In the genomic region with DNA sequence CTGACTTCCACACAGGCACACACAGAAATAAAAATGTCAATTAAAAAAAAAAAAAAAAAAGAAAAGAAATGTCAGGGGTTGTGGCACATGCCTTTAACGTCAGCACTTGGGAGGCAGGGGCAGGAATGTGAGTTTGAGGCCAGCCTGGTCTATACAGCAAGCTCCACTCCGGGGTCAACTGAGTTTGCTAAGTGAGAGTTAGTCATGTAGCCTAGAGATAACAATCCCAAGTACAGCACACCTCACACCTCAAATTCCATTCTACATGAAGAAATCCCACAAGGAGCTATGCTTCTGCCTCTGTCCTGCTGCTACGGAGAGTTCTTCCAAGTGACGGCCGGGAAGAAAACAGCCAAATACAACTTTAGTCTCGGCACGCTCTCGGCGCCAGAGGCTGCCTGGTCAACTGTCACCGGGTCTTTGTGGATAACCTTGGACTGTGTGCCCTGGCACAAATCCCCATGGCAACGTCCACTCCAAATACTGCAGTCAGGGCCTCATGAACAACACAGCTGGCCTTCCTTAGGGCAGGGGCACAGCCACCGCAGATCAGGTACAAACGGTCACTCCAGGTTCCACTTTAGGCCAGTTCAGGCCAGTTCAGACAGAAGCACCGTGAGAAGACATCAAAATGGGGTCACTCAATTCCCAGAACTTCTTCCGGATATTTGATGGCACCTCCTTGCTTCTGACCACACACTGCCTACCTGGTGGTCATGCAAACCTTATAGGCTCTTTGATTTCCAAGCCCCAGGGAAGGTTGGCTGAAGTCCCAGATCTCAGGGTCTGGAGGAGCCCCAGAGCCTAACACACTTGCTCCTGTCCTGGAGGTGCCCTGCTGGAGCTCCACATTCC, we compare ENCODE assay signal across 8 mouse cellular contexts. TPM values are rescaled to one million over a fixed set of nuclear protein-coding genes. Genes with fewer than 3 reads are reported as not detected.
DNase-seq lines count a peak whose midpoint lies in the region; ATAC-seq lines count a peak whose summit lies in the region.

No protein-coding gene starts in this region.

- H3K36me3 ChIP-seq in limb, embryonic 13.5 days: peaks cover 33% of the 10 kb centered on the region
- peaks cover 60% of the 10 kb centered on the region for H3K36me3 ChIP-seq in limb, embryonic 10.5 days
- H3K36me3 ChIP-seq in embryonic facial prominence, embryonic 13.5 days: peaks cover 18% of the 10 kb centered on the region; the same call in 1 of the 2 replicates
- no peaks in the 10 kb centered on the region for H3K36me3 ChIP-seq in hindbrain, embryonic 15.5 days
- no peaks in the 10 kb centered on the region for H3K36me3 ChIP-seq in macrophage (ENCODE audit: inconsistent target)

- H3K4me1 ChIP-seq in limb, embryonic 13.5 days: peaks cover 66% of the 10 kb centered on the region
- peaks cover 36% of the 10 kb centered on the region for H3K4me1 ChIP-seq in limb, embryonic 10.5 days
- peaks cover 50% of the 10 kb centered on the region for H3K4me1 ChIP-seq in embryonic facial prominence, embryonic 13.5 days
- peaks cover 73% of the 10 kb centered on the region for H3K4me1 ChIP-seq in hindbrain, embryonic 15.5 days (replicated peaks)

- 85% methylated on average over 15 of the region's 15 CpGs for WGBS in limb, embryonic 13.5 days
- WGBS in limb, embryonic 10.5 days: 93% methylated on average over 15 of the region's 15 CpGs
- 88% methylated on average over 15 of the region's 15 CpGs for WGBS in embryonic facial prominence, embryonic 13.5 days
- 71% methylated on average over 15 of the region's 15 CpGs for WGBS in hindbrain, embryonic 15.5 days
- WGBS in macrophage (ENCODE audit: missing documents): 88% methylated on average over 15 of the region's 15 CpGs

- ATAC-seq in limb, embryonic 13.5 days (ENCODE audit: low FRiP score, low read depth): no peak
- no peak for ATAC-seq in embryonic facial prominence, embryonic 13.5 days (ENCODE audit: insufficient number of reproducible peaks, insufficient read depth, low FRiP score, low TSS enrichment, low read depth)
- no peak for ATAC-seq in hindbrain, embryonic 15.5 days (ENCODE audit: low FRiP score, low read depth)

- H3K9ac ChIP-seq in limb, embryonic 13.5 days: no peak overlapping the region; the same call in 1 of the 2 replicates
- H3K9ac ChIP-seq in embryonic facial prominence, embryonic 13.5 days: 0 out of 2 replicates have a peak overlapping the region, but pooled peaks have one; percentile 21
- no peak overlapping the region for H3K9ac ChIP-seq in hindbrain, embryonic 15.5 days

- H3K9me3 ChIP-seq in limb, embryonic 13.5 days: no peaks in the 10 kb centered on the region
- H3K9me3 ChIP-seq in limb, embryonic 10.5 days (replicated peaks): no peaks in the 10 kb centered on the region
- H3K9me3 ChIP-seq in embryonic facial prominence, embryonic 13.5 days: no peaks in the 10 kb centered on the region
- no peaks in the 10 kb centered on the region for H3K9me3 ChIP-seq in hindbrain, embryonic 15.5 days

- no peaks in the 10 kb centered on the region for H3K27me3 ChIP-seq in limb, embryonic 13.5 days
- no peaks in the 10 kb centered on the region for H3K27me3 ChIP-seq in limb, embryonic 10.5 days (ENCODE audit: low read depth, poor library complexity, severe bottlenecking)
- no peaks in the 10 kb centered on the region for H3K27me3 ChIP-seq in embryonic facial prominence, embryonic 13.5 days
- no peaks in the 10 kb centered on the region for H3K27me3 ChIP-seq in hindbrain, embryonic 15.5 days

- no peak for DNase-seq in limb, embryonic 10.5 days (ENCODE audit: low spot score)
- no peak for DNase-seq in gastrocnemius, adult 18-20 months (ENCODE audit: low spot score)
- no peak for DNase-seq in lung, postnatal 36 days
- DNase-seq in left cerebral cortex, postnatal 4 days: no peak

- H3K4me3 ChIP-seq in limb, embryonic 13.5 days: no peak overlapping the region
- no peak overlapping the region for H3K4me3 ChIP-seq in limb, embryonic 10.5 days
- no peak overlapping the region for H3K4me3 ChIP-seq in embryonic facial prominence, embryonic 13.5 days
- H3K4me3 ChIP-seq in hindbrain, embryonic 15.5 days: no peak overlapping the region
- no peak overlapping the region for H3K4me3 ChIP-seq in macrophage (ENCODE audit: inconsistent target)

- 0 out of 2 replicates have a peak overlapping the region, but pooled peaks have one; percentile 10 for H3K27ac ChIP-seq in limb, embryonic 13.5 days
- H3K27ac ChIP-seq in limb, embryonic 10.5 days: no peak overlapping the region
- no peak overlapping the region for H3K27ac ChIP-seq in embryonic facial prominence, embryonic 13.5 days
- peak overlapping the region; percentile 36; the same call in 1 of the 2 replicates for H3K27ac ChIP-seq in hindbrain, embryonic 15.5 days (replicated peaks)
- peak overlapping the region; percentile 78 for H3K27ac ChIP-seq in macrophage

- intact Hi-C loops in left cerebral cortex, postnatal 4 days (cut with DNase I): no loop called here

- no peak overlapping the region for H3K4me2 ChIP-seq in limb, embryonic 13.5 days (replicated peaks)
- no peak overlapping the region for H3K4me2 ChIP-seq in embryonic facial prominence, embryonic 13.5 days
- peak overlapping the region; percentile 20 for H3K4me2 ChIP-seq in hindbrain, embryonic 15.5 days

- H3K79me2 ChIP-seq in macrophage (ENCODE audit: inconsistent target): peaks cover 96% of the 10 kb centered on the region

RNA-seq across cellular contexts. Expression of a gene that starts 6.3 kb away (rescaled TPM):
- polyA plus RNA-seq in limb, embryonic 13.5 days (2015; fragmentation: Nextera tagmentation; extraction: Ambion mirVana): 40.9 and 43.7 TPM in 2 replicates
- 40.5 and 42.6 TPM in 2 replicates for polyA plus RNA-seq in limb, embryonic 10.5 days (2016; fragmentation: Nextera tagmentation; extraction: Ambion mirVana)
- 39.0 and 46.0 TPM in 2 replicates for polyA plus RNA-seq in embryonic facial prominence, embryonic 13.5 days (2015; fragmentation: Nextera tagmentation; extraction: Ambion mirVana)
- 75.5 and 82.4 TPM in 2 replicates for polyA plus RNA-seq in hindbrain, embryonic 15.5 days (2015; fragmentation: Nextera tagmentation; extraction: Ambion mirVana)
- total RNA-seq in macrophage (2018; cell fraction: chromatin; rRNA removed): 10 to 100 TPM in 18 of 26 experiments, 1 to 10 TPM in 8; 2.8 to 36.2 (median 19.1) TPM
- 10 to 100 TPM; 16.0 to 47.4 (median 23.1) TPM for total RNA-seq in macrophage (2018; cell fraction: cytosol; rRNA removed)
- 10 to 100 TPM; 11.7 to 48.2 (median 24.6) TPM for total RNA-seq in macrophage (2018; cell fraction: nucleus; rRNA removed)
- 13.1 to 27.6 TPM (median 22.7 TPM) in 3 replicates for polyA plus RNA-seq in macrophage (2018)
- total RNA-seq in gastrocnemius, adult 18-20 months (2021): 1 to 10 TPM; 5.7 to 6.6 TPM
- total RNA-seq in left cerebral cortex, postnatal 4 days (2021): 10 to 100 TPM; 46.2 to 49.9 TPM

RNA-seq across cellular contexts. Expression of a gene that starts 52.4 kb away (rescaled TPM):
- polyA plus RNA-seq in limb, embryonic 13.5 days (2015; fragmentation: Nextera tagmentation; extraction: Ambion mirVana): 8.6 and 8.8 TPM in 2 replicates
- polyA plus RNA-seq in limb, embryonic 10.5 days (2016; fragmentation: Nextera tagmentation; extraction: Ambion mirVana): 7.1 and 8.3 TPM in 2 replicates
- 9.6 and 12.3 TPM in 2 replicates for polyA plus RNA-seq in embryonic facial prominence, embryonic 13.5 days (2015; fragmentation: Nextera tagmentation; extraction: Ambion mirVana)
- 33.9 and 34.2 TPM in 2 replicates for polyA plus RNA-seq in hindbrain, embryonic 15.5 days (2015; fragmentation: Nextera tagmentation; extraction: Ambion mirVana)
- 1 to 10 TPM in 6 of 26 experiments, under 1 TPM in 19, not detected in 1; 0.13 to 3.3 (median 0.47) TPM for total RNA-seq in macrophage (2018; cell fraction: chromatin; rRNA removed)
- under 1 TPM; 0.03 to 0.86 (median 0.15) TPM for total RNA-seq in macrophage (2018; cell fraction: cytosol; rRNA removed)
- 1 to 10 TPM in 6 of 26 experiments, under 1 TPM in 17, not detected in 3; 0.07 to 2.4 (median 0.52) TPM for total RNA-seq in macrophage (2018; cell fraction: nucleus; rRNA removed)
- 0.04 to 0.47 TPM (median 0.21 TPM) in 3 replicates for polyA plus RNA-seq in macrophage (2018)
- total RNA-seq in gastrocnemius, adult 18-20 months (2021): 10 to 100 TPM in 1 of 2 experiments, 1 to 10 TPM in 1; 9.4 to 19.6 TPM
- 10 to 100 TPM; 83.2 to 84.8 TPM for total RNA-seq in left cerebral cortex, postnatal 4 days (2021)

Comparison
In these comparisons a context has a peak if more than half of its experiments do, and no peak if none do; other contexts are left out.
1. H3K27ac ChIP-seq: peak in limb, embryonic 13.5 days (single experiment), hindbrain, embryonic 15.5 days (single experiment) and macrophage (single experiment); none in limb, embryonic 10.5 days (single experiment) and embryonic facial prominence, embryonic 13.5 days (single experiment).